Mouse (Mus musculus): ENCODE measurements around the gene Pon2. TPM values are rescaled to one million over a fixed set of nuclear protein-coding genes. Genes with fewer than 3 reads are reported as not detected.

The Pon2 gene
- polyA plus RNA-seq, 1 experiment from 2014 or later: 51.8 TPM

- 80% methylated on average over 5 of the region's 5 CpGs for WGBS
- Histone ChIP-seq H3K36me3 (no peaks in the 10 kb centered on the region), H3K4me1 (no peaks in the 10 kb centered on the region), H3K4me3 (replicated peaks) (no peak overlapping the region), H3K9ac (no peak overlapping the region), H3K9me3 (replicated peaks) (no peaks in the 10 kb centered on the region), H3K27ac (replicated peaks) (no peak overlapping the region), H3K27me3 (no peaks in the 10 kb centered on the region), H3K4me2 (replicated peaks) (no peak overlapping the region)
- no peak for ATAC-seq (ENCODE audit: insufficient number of reproducible peaks, low FRiP score, low TSS enrichment, low read depth)
These were observed 15.8 kb upstream of the Pon2 start for GRCm38 (mm10) chr6:5313951-5314590.

DNA sequence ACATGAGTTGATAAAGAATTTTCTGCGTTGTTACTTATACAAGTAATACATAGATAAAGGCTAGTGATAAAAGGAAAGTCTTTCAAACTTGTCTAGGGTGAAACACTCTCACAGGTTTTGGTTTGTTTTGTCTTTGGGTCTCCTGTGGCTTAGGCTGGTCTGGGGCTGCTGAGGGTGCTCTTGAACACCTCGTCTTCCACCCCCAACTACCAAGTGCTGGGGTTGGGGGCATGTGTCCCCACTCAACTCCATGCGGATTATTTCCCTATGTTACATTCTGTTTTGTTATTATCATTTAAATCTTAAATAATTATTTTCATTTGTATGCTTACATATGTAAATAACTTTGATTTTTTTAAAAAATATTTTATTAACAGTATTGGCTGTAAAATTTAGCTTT, 12.2 kb upstream of the Pon2 start:
- Histone ChIP-seq H3K9me3 (replicated peaks) (no peaks in the 10 kb centered on the region), H3K4me2 (replicated peaks) (no peak overlapping the region), H3K4me3 (replicated peaks) (no peak overlapping the region), H3K27ac (replicated peaks) (no peak overlapping the region), H3K36me3 (no peaks in the 10 kb centered on the region), H3K27me3 (no peaks in the 10 kb centered on the region), H3K9ac (no peak overlapping the region), H3K4me1 (no peaks in the 10 kb centered on the region)
- WGBS: 82% methylated on average over 3 of the region's 3 CpGs
- ATAC-seq (ENCODE audit: insufficient number of reproducible peaks, low FRiP score, low TSS enrichment, low read depth): no peak

GRCm38 (mm10) chr6:5309595-5310197, 11.4 kb upstream of the Pon2 start:
- no peaks in the 10 kb centered on the region for H3K4me1 ChIP-seq
- no peak overlapping the region for H3K27ac ChIP-seq (replicated peaks)
- no peak overlapping the region for H3K4me2 ChIP-seq (replicated peaks)
- no peaks in the 10 kb centered on the region for H3K9me3 ChIP-seq (replicated peaks)
- ATAC-seq (ENCODE audit: insufficient number of reproducible peaks, low FRiP score, low TSS enrichment, low read depth): no peak
- no peak overlapping the region for H3K4me3 ChIP-seq (replicated peaks)
- 56% methylated on average over 7 of the region's 7 CpGs for WGBS
- no peak overlapping the region for H3K9ac ChIP-seq
- H3K27me3 ChIP-seq: no peaks in the 10 kb centered on the region
- H3K36me3 ChIP-seq: no peaks in the 10 kb centered on the region

DNA sequence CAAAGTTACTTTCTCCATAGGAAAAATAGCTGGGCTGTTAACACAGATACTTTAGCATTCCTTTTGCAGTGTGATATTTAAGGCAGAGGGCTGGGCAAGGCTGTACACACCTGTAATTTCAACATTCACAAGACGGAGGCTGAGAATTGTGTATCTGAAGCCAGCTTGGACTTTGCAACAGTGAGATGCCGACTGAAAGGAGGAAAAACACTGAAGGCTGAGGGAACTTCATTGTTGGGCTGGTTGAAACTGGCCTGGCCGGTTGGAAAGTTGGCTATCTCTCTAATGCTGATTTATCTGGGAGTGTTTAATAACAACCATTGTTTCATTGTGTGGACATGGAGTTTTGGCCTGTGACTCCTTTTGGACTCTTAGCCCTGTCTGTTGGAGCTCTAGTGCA, 7.7 kb upstream of the Pon2 start:
- Histone ChIP-seq H3K4me2 (replicated peaks) (no peak overlapping the region), H3K36me3 (no peaks in the 10 kb centered on the region), H3K27ac (replicated peaks) (no peak overlapping the region), H3K4me3 (replicated peaks) (no peak overlapping the region), H3K4me1 (no peaks in the 10 kb centered on the region), H3K27me3 (no peaks in the 10 kb centered on the region), H3K9me3 (replicated peaks) (no peaks in the 10 kb centered on the region), H3K9ac (no peak overlapping the region)
- ATAC-seq (ENCODE audit: insufficient number of reproducible peaks, low FRiP score, low TSS enrichment, low read depth): no peak
- 67% methylated on average over 3 of the region's 3 CpGs for WGBS

GRCm38 (mm10) chr6:5304956-5305355, 6.7 kb upstream of the Pon2 start:
- no peak overlapping the region for H3K9ac ChIP-seq
- H3K4me1 ChIP-seq: no peaks in the 10 kb centered on the region
- H3K9me3 ChIP-seq (replicated peaks): no peaks in the 10 kb centered on the region
- no peak overlapping the region for H3K4me3 ChIP-seq (replicated peaks)
- 81% methylated on average over 8 of the region's 8 CpGs for WGBS
- ATAC-seq (ENCODE audit: insufficient number of reproducible peaks, low FRiP score, low TSS enrichment, low read depth): no peak
- no peaks in the 10 kb centered on the region for H3K36me3 ChIP-seq
- H3K4me2 ChIP-seq (replicated peaks): no peak overlapping the region
- no peak overlapping the region for H3K27ac ChIP-seq (replicated peaks)
- H3K27me3 ChIP-seq: no peaks in the 10 kb centered on the region

GRCm38 (mm10) chr6:5300629-5301028, 2.4 kb upstream of the Pon2 start:
- no peaks in the 10 kb centered on the region for H3K36me3 ChIP-seq
- WGBS: 76% methylated on average over 8 of the region's 8 CpGs
- no peak for ATAC-seq (ENCODE audit: insufficient number of reproducible peaks, low FRiP score, low TSS enrichment, low read depth)
- H3K9ac ChIP-seq: no peak overlapping the region
- no peaks in the 10 kb centered on the region for H3K9me3 ChIP-seq (replicated peaks)
- H3K4me3 ChIP-seq (replicated peaks): no peak overlapping the region
- H3K4me2 ChIP-seq (replicated peaks): no peak overlapping the region
- no peaks in the 10 kb centered on the region for H3K27me3 ChIP-seq
- no peak overlapping the region for H3K27ac ChIP-seq (replicated peaks)
- 0 out of 2 replicates have a peak, but pooled peaks cover 3% of the 10 kb centered on the region for H3K4me1 ChIP-seq

GRCm38 (mm10) chr6:5299561-5299960, 1.3 kb upstream of the Pon2 start:
- 0 out of 2 replicates have a peak, but pooled peaks cover 3% of the 10 kb centered on the region for H3K4me1 ChIP-seq
- H3K36me3 ChIP-seq: no peaks in the 10 kb centered on the region
- no peaks in the 10 kb centered on the region for H3K9me3 ChIP-seq (replicated peaks)
- H3K4me3 ChIP-seq (replicated peaks): no peak overlapping the region
- no peak overlapping the region for H3K4me2 ChIP-seq (replicated peaks)
- H3K27me3 ChIP-seq: no peaks in the 10 kb centered on the region
- no peak overlapping the region for H3K27ac ChIP-seq (replicated peaks)
- no peak overlapping the region for H3K9ac ChIP-seq
- 37% methylated on average over 5 of the region's 5 CpGs for WGBS
- no peak for ATAC-seq (ENCODE audit: insufficient number of reproducible peaks, low FRiP score, low TSS enrichment, low read depth)

DNA sequence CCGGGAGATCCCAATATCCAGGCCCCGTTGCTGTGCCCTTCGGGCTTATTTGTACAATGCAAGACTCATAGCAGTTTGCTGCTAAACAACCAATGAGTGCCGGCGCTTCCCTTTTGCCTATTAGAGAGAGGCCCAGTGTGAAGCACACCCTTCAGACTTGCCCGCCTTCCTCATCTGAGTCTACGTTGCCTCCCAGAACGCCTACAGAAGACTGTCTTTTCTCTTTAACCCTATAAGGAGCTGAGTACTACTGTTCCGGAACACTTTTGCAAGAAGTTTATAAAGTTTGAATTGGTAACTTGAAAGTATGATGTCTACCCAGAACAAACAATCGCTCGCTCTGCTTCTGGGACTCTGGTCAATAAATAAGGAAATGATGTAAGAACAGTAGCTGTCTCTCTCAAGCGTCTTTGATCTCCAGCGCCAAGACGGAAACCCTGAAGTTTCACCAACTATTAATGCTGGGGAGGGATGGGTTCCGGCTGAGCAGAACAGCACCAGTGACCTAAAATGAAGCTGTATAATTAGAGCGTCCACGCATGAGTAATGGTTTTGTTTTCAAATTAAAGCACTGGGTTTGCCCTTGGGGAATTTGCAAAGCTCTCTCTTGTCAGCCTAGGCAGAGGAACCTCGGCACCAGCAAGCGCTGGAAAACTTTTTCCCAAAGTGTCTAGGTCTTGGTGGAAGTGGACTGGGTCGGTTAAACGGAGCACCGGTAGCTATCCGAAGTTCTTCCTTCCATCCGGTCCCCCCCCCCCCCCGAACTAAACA, 749 bp downstream of the Pon2 start:
- peak overlapping the region; percentile 59 for H3K4me2 ChIP-seq (replicated peaks)
- H3K36me3 ChIP-seq: no peaks in the 10 kb centered on the region; the same call in 1 of the 2 replicates
- H3K4me1 ChIP-seq: 0 out of 2 replicates have a peak, but pooled peaks cover 3% of the 10 kb centered on the region
- ATAC-seq (ENCODE audit: insufficient number of reproducible peaks, low FRiP score, low TSS enrichment, low read depth): peak; percentile 70
- H3K27me3 ChIP-seq: no peaks in the 10 kb centered on the region
- peak overlapping the region; percentile 54 for H3K4me3 ChIP-seq (replicated peaks)
- WGBS: 1% methylated on average over 25 of the region's 25 CpGs
- H3K27ac ChIP-seq (replicated peaks): peak overlapping the region; percentile 87
- no peaks in the 10 kb centered on the region for H3K9me3 ChIP-seq (replicated peaks)
- H3K9ac ChIP-seq: peak overlapping the region; percentile 42

GRCm38 (mm10) chr6:5296067-5296466, 2.2 kb downstream of the Pon2 start:
- H3K27me3 ChIP-seq: no peaks in the 10 kb centered on the region
- no peak overlapping the region for H3K4me2 ChIP-seq (replicated peaks)
- H3K9ac ChIP-seq: no peak overlapping the region
- no peak for ATAC-seq (ENCODE audit: insufficient number of reproducible peaks, low FRiP score, low TSS enrichment, low read depth)
- H3K9me3 ChIP-seq (replicated peaks): no peaks in the 10 kb centered on the region
- no peaks in the 10 kb centered on the region; the same call in 1 of the 2 replicates for H3K36me3 ChIP-seq
- H3K4me1 ChIP-seq: peaks cover 9% of the 10 kb centered on the region
- no peak overlapping the region for H3K27ac ChIP-seq (replicated peaks)
- 93% methylated on average over 7 of the region's 7 CpGs for WGBS
- H3K4me3 ChIP-seq (replicated peaks): peak overlapping the region; percentile 8; the same call in 1 of the 2 replicates

- H3K27ac ChIP-seq (replicated peaks): no peak overlapping the region
- no peak overlapping the region for H3K4me3 ChIP-seq (replicated peaks)
- H3K27me3 ChIP-seq: no peaks in the 10 kb centered on the region
- H3K4me1 ChIP-seq: peaks cover 9% of the 10 kb centered on the region
- no peak for ATAC-seq (ENCODE audit: insufficient number of reproducible peaks, low FRiP score, low TSS enrichment, low read depth)
- no peaks in the 10 kb centered on the region for H3K9me3 ChIP-seq (replicated peaks)
- no peak overlapping the region for H3K4me2 ChIP-seq (replicated peaks)
- 87% methylated on average over 16 of the region's 16 CpGs for WGBS
- H3K36me3 ChIP-seq: no peaks in the 10 kb centered on the region; the same call in 1 of the 2 replicates
- H3K9ac ChIP-seq: no peak overlapping the region
These were observed 3.4 kb downstream of the Pon2 start for GRCm38 (mm10) chr6:5294659-5295449.

- H3K9ac ChIP-seq: no peak overlapping the region
- H3K36me3 ChIP-seq: no peaks in the 10 kb centered on the region; the same call in 1 of the 2 replicates
- no peak overlapping the region for H3K27ac ChIP-seq (replicated peaks)
- ATAC-seq (ENCODE audit: insufficient number of reproducible peaks, low FRiP score, low TSS enrichment, low read depth): no peak
- peaks cover 9% of the 10 kb centered on the region for H3K4me1 ChIP-seq
- H3K4me3 ChIP-seq (replicated peaks): no peak overlapping the region
- H3K4me2 ChIP-seq (replicated peaks): no peak overlapping the region
- WGBS: 64% methylated on average over 5 of the region's 5 CpGs
- H3K27me3 ChIP-seq: no peaks in the 10 kb centered on the region
- H3K9me3 ChIP-seq (replicated peaks): no peaks in the 10 kb centered on the region
These were observed 5.4 kb downstream of the Pon2 start for GRCm38 (mm10) chr6:5292841-5293240.
